Mouse (Mus musculus) erythroblast, embryonic 14.5 days (primary cell): ENCODE data around the gene Fkbp11. TPM values are rescaled to one million over a fixed set of nuclear protein-coding genes. Genes with fewer than 3 reads are reported as not detected.
"Not testable (repeated sequence)": the region's sequence is repeated elsewhere in the genome, so short reads cannot be mapped to it uniquely, and the experiment has no call there.

Source experiments
- H3K27me3 ChIP-seq: 2 replicates; pipeline ENCODE4 v1.6.1; 2012; ENCODE audit warnings: inconsistent platforms; ENCODE audit not compliant: control insufficient read depth
- H3K36me3 ChIP-seq: 2 replicates; pipeline ENCODE4 v1.6.1; 2012; ENCODE audit warnings: mild to moderate bottlenecking, inconsistent platforms; ENCODE audit not compliant: control insufficient read depth
- H3K4me1 ChIP-seq: 2 replicates; pipeline ENCODE4 v1.6.1; 2012; ENCODE audit warnings: inconsistent platforms; ENCODE audit not compliant: control insufficient read depth
- H3K4me3 ChIP-seq: replicated peaks from 2 replicates; pipeline ENCODE3; 2012; ENCODE audit warnings: moderate library complexity, mild to moderate bottlenecking, inconsistent platforms
- H3K9me3 ChIP-seq: 2 replicates; pipeline ENCODE4 v1.6.1; 2012; ENCODE audit warnings: low read length, inconsistent platforms, mixed read lengths; ENCODE audit not compliant: control insufficient read depth
- GATA1 ChIP-seq: IDR thresholded peaks from 2 replicates; pipeline ENCODE4 v1.6.1; 2012; ENCODE audit warnings: low read length, inconsistent platforms, mixed read lengths
- TAL1 ChIP-seq: IDR thresholded peaks from 3 replicates; pipeline ENCODE4 v1.6.1; 2012; ENCODE audit warnings: low read length, inconsistent platforms, mixed read lengths
- polyA plus RNA-seq: library from polyadenylated mRNA; stranded (reverse); fragments of >175 nt; gene quantifications from 2 replicates; pipeline ENCODE4 v1.2.3, GENCODE M21; 2012

Gene Fkbp11
- polyA plus RNA-seq, 1 experiment: 0.06 TPM

DNA sequence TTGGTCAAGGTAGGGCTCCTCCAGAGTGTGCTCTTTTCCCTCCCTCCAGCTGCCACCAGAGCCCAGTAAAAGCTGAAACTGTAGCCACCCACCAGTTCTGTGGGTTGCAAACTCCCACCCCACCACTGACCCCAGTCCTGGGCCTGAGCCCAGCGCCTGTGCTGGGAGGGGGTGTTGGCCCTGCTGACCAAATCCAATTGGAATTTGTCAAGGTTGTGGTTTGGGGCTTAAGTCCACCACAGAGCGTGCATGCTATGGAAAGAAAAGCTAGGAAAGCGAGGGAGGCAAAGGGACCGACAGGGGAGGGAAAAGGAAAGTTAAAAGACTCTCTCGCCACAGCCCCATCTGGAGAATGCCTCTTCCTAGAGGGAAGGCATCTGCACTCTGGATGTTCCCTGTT lies 40.3 kb upstream of the Fkbp11 start:
- Histone ChIP-seq H3K4me3 (no peak overlapping the region), H3K27me3 (peaks cover 78% of the 10 kb centered on the region), H3K36me3 (no peaks in the 10 kb centered on the region), H3K9me3 (no peaks in the 10 kb centered on the region), H3K4me1 (peaks cover 15% of the 10 kb centered on the region)
- no peak for TF ChIP-seq TAL1
- no peak for TF ChIP-seq GATA1

DNA sequence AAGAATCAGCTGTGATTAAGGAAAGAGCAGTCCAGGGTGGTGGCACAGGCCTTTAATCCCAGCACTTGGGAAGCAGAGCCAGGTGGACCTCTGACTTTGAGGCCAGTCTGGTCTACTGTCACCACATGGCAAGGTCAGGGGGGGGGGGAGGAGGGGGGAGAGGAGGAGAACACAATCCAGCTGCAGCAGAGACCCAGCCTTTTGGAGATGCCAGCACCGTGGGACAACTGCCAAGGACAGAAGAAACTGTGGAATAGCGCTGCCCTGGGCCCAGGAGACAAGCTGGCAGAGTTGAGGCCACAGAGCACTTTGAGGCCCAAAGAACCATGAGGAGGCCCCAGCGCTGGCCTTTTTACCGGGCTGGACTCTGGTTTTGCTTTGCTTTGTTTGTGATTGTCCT lies 37.9 kb upstream of the Fkbp11 start:
- Histone ChIP-seq H3K36me3 (no peaks in the 10 kb centered on the region), H3K4me1 (peaks cover 21% of the 10 kb centered on the region), H3K9me3 (no peaks in the 10 kb centered on the region), H3K27me3 (peaks cover 64% of the 10 kb centered on the region), H3K4me3 (no peak overlapping the region)
- TF ChIP-seq TAL1: no peak
- TF ChIP-seq GATA1: no peak

DNA sequence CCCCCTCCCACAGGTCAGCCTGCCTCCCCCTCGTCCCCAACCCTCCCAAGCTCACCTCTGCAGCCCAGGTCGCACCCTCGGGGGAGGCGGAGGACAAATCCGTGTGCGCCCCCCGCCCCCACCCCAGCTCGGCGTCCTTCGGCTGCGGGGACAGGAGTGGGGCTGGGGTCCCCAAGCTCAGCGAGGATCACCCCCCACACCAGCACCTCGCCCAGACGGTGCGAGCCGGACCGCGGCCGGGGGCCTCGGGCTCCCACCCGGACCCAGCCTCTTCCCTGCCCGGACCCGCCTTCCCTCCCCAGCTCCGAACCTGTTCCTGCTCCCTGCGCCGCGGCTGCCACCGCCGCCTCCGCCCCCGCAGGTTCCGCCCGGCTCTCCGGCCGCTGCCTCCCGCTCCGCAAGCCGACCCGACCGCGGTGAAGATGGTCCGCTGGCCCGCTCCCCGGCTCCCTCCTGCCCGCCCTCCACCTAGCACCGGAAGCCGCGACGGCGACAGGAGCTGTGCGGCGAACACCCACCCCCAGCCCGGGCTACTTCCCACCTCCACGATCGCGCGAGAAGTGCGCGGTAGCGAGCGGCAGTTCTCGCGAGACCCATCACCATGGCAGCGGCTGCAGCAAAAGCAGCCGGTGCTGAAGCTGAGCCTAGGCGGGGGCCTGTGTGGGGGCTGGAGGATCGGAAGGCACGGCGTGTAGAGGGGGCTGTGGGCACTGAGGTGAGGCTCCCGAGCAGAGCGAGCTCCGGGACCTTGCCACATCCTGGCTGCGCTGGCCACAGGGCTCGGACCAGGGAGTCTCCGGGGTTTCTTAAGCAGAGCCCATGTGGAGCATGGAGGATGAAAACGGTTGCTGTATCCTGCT lies 34.9 kb upstream of the Fkbp11 start, which contains the start of gene Arf3:
Arf3 (minus strand) TSS at position 545 of the 860 bp plus-strand sequence.
- H3K4me3 ChIP-seq: peak within 1 kb of the TSS; percentile 81

DNA sequence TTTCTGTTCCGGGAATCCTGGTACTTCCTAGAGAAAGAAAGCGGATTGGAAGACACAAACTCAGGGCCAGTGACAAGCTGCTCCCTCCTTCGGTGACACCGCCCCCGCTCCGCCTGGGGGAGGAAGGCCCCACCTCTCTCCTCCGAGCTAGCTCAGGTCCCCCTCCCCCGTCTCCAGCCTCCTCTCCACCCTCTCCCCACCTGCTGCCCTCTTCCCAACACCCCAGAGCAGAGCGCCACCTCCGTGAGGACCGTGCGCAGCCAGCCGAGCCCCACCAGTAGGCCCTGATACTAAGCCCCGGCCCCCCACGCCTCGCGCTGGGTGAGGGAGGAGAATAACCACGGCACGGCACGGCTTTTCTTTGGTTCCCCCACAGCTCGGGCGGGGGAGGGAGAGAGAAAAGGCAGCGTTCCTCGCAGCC lies 34.2 kb upstream of the Fkbp11 start:
- Histone ChIP-seq H3K36me3 (peaks cover 2% of the 10 kb centered on the region; the same call in 1 of the 2 replicates), H3K9me3 (no peaks in the 10 kb centered on the region), H3K4me1 (peaks cover 21% of the 10 kb centered on the region), H3K4me3 (peak overlapping the region; percentile 81), H3K27me3 (peaks cover 37% of the 10 kb centered on the region)
- no peak for TF ChIP-seq TAL1
- no peak for TF ChIP-seq GATA1

More for the DNA sequence above, 34.9 kb upstream of the Fkbp11 start, which contains the start of gene Arf3:
- peaks cover 40% of the 10 kb centered on the region for H3K27me3 ChIP-seq
- H3K36me3 ChIP-seq: peaks cover 2% of the 10 kb centered on the region; the same call in 1 of the 2 replicates
- H3K9me3 ChIP-seq: no peaks in the 10 kb centered on the region
- no peak for TF ChIP-seq TAL1
- TF ChIP-seq GATA1: no peak
- H3K4me1 ChIP-seq: peaks cover 21% of the 10 kb centered on the region

DNA sequence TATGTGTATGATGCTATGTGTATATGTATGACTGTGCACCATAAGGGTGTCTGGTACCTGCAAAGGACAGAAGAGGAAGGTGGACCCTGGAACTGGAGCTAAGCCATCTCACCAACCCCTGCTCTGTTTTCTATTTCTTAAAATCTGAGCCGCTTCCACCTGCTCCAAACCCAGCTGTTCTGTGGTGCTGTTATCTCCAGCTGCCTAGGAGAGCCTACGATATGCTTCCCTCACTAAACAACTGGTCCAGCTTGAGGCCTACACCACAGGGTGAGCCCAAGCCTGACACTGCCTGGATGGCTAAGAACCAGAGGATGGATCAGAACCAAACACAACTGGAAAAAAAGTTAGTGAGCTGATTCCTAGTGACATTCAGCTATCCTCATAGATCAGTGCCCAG lies 26.1 kb upstream of the Fkbp11 start:
- Histone ChIP-seq H3K36me3 (peaks cover 2% of the 10 kb centered on the region; the same call in 1 of the 2 replicates), H3K4me3 (no peak overlapping the region)

DNA sequence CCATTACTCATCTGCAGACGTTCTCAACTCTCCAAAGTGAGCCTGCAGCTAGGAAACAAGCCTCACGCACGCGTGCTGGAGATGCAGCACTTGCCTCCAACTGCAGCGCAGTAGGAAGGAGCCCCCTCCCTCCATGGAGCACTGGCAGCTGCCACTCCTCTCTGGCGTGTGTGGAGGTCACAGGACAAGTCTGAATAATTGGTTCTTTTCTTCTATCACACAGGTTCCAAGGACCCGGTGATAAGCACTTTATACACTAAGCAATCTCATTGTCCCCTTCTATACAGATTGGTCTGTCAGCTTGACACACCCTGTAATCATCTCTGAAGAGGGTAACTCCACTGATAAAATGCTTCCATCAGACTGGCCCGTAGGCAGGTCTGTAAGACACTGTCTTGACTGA lies 25.0 kb upstream of the Fkbp11 start:
- TF ChIP-seq TAL1 (no peak), GATA1 (no peak)
- H3K9me3 ChIP-seq: no peaks in the 10 kb centered on the region
- H3K4me1 ChIP-seq: peaks cover 25% of the 10 kb centered on the region
- H3K27me3 ChIP-seq: no peaks in the 10 kb centered on the region
- H3K4me3 ChIP-seq: no peak overlapping the region
- H3K36me3 ChIP-seq: peaks cover 2% of the 10 kb centered on the region; the same call in 1 of the 2 replicates

More for the DNA sequence above, 26.1 kb upstream of the Fkbp11 start:
- Histone ChIP-seq H3K27me3 (no peaks in the 10 kb centered on the region), H3K4me1 (peaks cover 25% of the 10 kb centered on the region), H3K9me3 (no peaks in the 10 kb centered on the region)
- TF ChIP-seq TAL1: no peak
- no peak for TF ChIP-seq GATA1

DNA sequence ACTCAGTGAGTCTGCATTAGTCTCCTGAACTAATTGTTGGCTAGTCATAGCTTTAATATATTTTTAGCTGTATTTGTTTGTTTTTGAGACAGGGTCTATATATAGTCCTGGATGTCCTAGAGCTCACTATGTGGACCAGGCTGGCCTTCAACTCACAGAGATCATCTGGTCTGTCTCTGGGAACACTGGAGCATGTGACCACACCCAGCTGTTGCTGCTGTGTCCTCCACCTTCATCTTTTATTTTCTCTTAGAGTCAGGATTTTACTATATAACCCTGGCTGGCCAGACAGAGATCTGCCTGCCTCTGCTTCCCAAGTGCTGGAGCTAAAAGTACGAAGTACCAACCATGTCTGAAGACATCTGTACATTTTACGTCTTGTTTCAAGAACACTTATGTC lies 21.1 kb upstream of the Fkbp11 start:
- TF ChIP-seq GATA1 (no peak), TAL1 (no peak)
- Histone ChIP-seq H3K4me3 (no peak overlapping the region), H3K36me3 (no peaks in the 10 kb centered on the region; the same call in 1 of the 2 replicates), H3K4me1 (peaks cover 19% of the 10 kb centered on the region), H3K9me3 (no peaks in the 10 kb centered on the region), H3K27me3 (no peaks in the 10 kb centered on the region)

DNA sequence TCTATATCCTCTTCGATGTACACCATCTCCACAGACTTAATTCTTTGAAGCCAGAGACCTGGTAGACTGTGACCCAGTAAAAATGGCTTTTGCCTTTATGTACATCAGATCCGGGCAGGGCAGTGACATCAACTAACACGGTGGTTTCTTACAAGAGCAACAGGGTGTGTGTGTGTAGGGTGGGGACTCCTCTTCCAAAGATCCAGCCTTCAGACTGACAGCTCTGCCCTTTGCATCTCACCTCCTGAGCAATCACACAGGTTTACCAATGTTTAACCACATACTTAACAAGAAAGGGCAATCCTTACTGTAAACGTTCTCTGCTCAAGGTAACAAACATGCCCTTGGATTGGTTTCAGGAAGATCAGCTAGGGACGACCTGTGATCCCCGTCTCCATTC lies 19.3 kb upstream of the Fkbp11 start:
- Histone ChIP-seq H3K4me1 (peaks cover 4% of the 10 kb centered on the region), H3K27me3 (no peaks in the 10 kb centered on the region), H3K36me3 (peaks cover 6% of the 10 kb centered on the region), H3K4me3 (no peak overlapping the region), H3K9me3 (no peaks in the 10 kb centered on the region)
- TF ChIP-seq GATA1: no peak
- no peak for TF ChIP-seq TAL1

DNA sequence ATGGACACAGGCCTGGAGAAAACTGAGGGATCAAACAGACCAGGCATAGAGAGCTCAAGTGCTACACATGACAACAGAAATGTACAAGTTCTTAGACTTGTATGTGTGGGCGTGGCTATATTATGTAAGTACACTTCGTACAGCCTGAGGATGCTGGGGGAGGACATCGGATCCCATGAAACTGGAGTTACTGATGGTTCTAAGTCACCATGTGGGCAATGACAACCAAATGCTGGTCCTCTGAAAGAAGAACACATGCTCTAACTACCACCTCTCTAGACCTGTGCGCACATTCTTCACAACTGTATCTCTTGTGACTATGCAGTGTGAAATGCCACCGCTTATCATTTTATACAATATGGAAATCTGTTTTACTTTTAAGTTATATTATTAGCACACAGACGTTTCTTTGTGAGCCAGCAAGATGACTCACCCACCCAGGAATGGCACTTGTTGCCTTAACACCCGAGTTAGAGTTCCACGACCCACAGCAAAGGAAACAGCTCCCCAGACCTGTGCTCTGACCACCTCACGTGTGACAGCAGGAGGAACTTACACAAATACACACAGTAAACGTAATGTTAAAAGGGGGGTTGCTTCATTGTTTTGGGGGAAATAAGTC lies 18.5 kb upstream of the Fkbp11 start:
- no peak for TF ChIP-seq GATA1
- TF ChIP-seq TAL1: no peak
- peaks cover 9% of the 10 kb centered on the region for H3K36me3 ChIP-seq
- H3K9me3 ChIP-seq: no peaks in the 10 kb centered on the region

DNA sequence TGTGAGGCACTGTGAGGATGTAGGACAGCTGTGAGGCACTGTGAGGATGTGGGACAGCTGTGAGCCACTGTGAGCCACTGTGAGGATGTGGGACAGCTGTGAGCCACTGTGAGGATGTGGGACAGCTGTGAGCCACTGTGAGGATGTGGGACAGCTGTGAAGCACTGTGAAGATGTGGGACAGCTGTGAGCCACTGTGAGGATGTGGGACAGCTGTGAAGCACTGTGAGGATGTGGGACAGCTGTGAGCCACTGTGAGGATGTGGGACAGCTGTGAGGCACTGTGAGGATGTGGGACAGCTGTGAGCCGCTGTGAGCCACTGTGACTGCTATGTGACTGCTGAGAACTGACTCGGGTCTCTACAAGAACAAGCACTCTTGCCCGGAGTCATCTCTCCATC lies 15.9 kb upstream of the Fkbp11 start:
- not testable (repeated sequence) for H3K9me3 ChIP-seq, H3K4me3 ChIP-seq, H3K27me3 ChIP-seq
- peaks cover 35% of the 10 kb centered on the region for H3K36me3 ChIP-seq
- peaks cover 14% of the 10 kb centered on the region for H3K4me1 ChIP-seq

More for the DNA sequence above, 18.5 kb upstream of the Fkbp11 start:
- Histone ChIP-seq H3K27me3 (no peaks in the 10 kb centered on the region), H3K4me1 (peaks cover under 1% of the 10 kb centered on the region; the same call in 1 of the 2 replicates), H3K4me3 (no peak overlapping the region)
